28 mouse cellular contexts compared by ENCODE assay signal in genomic region chr14:76684327-76684726, GRCm38 (mm10).
"Had no signal": no experiment of that assay in that cellular context is flagged by ENCODE, and none has a peak within 500 bp of the region (broad histone marks: within the 10 kb centered on the region; RNA-seq: fewer than 3 reads in every experiment).

No protein-coding gene starts in this region.

- H3K9ac ChIP-seq: heart, embryonic 13.5 days; heart, embryonic 15.5 days; hindbrain, embryonic 12.5 days; hindbrain, embryonic 14.5 days; intestine, embryonic 15.5 days; limb, embryonic 13.5 days; liver, embryonic 13.5 days; liver, embryonic 15.5 days had no signal

- H3K9me3 ChIP-seq: heart, embryonic 13.5 days; heart, embryonic 15.5 days; hindbrain, embryonic 10.5 days; hindbrain, embryonic 12.5 days; intestine, embryonic 15.5 days; limb, embryonic 13.5 days; liver, embryonic 13.5 days; liver, embryonic 15.5 days had no signal

- DNase-seq: gastrocnemius, adult 2 months; gastrocnemius, postnatal 10 days; gastrocnemius, postnatal 25 days; heart, adult 2 months; heart, postnatal 14 days; heart, postnatal 4 days; kidney, adult 18-20 months; kidney, adult 8-10 months; kidney, postnatal 10 days; kidney, postnatal 25 days; kidney, postnatal 4 days; liver; liver, embryonic 13.5 days had no signal

- H3K27me3 ChIP-seq: heart, embryonic 13.5 days; heart, embryonic 15.5 days; hindbrain, embryonic 12.5 days; intestine, embryonic 15.5 days; limb, embryonic 13.5 days; liver, embryonic 13.5 days; liver, embryonic 15.5 days had no signal

- H3K4me2 ChIP-seq: heart, embryonic 11.5 days; heart, embryonic 13.5 days; heart, embryonic 15.5 days; hindbrain, embryonic 12.5 days; hindbrain, embryonic 14.5 days; intestine, embryonic 15.5 days; limb, embryonic 13.5 days; liver, embryonic 11.5 days; liver, embryonic 13.5 days; liver, embryonic 15.5 days had no signal

- H3K27ac ChIP-seq: gastrocnemius, adult 2 months; heart, adult 2 months; heart, embryonic 13.5 days; heart, embryonic 15.5 days; hindbrain, embryonic 12.5 days; hindbrain, embryonic 14.5 days; intestine, embryonic 15.5 days; layer of hippocampus, adult 2 months; left cerebral cortex, adult 2 months; liver, embryonic 13.5 days; liver, embryonic 15.5 days had no signal

- H3K4me3 ChIP-seq: gastrocnemius, adult 2 months; heart, adult 2 months; heart, embryonic 13.5 days; heart, embryonic 15.5 days; hindbrain, embryonic 10.5 days; hindbrain, embryonic 12.5 days; intestine, embryonic 15.5 days; layer of hippocampus, adult 2 months; left cerebral cortex, adult 2 months; limb, embryonic 13.5 days; liver, embryonic 13.5 days; liver, embryonic 15.5 days had no signal

- H3K36me3 ChIP-seq: heart, embryonic 13.5 days; heart, embryonic 15.5 days; hindbrain, embryonic 10.5 days; hindbrain, embryonic 12.5 days; intestine, embryonic 15.5 days; limb, embryonic 13.5 days; liver, embryonic 13.5 days; liver, embryonic 15.5 days had no signal

- ATAC-seq: hindbrain, embryonic 16.5 days; inflammation-experienced regulatory T-cells, adult 6 months; intestine, embryonic 15.5 days; intestine, postnatal 0 days had no signal
